Mouse (Mus musculus) induced T-regulatory cell, adult 2 months (primary cell): Measurements from ENCODE around the gene Xrcc1.

Experiments
- DNase-seq: peaks from one replicate; pipeline ENCODE4 v3.0.0-alpha.2; 2012; ENCODE audit warnings: low read depth

Xrcc1 gene

GRCm38 (mm10) chr7:24605561-24605960 lies 59.5 kb downstream of the Xrcc1 start:
- no peak for DNase-seq

GRCm38 (mm10) chr7:24606046-24606445 lies 60.0 kb downstream of the Xrcc1 start:
- no peak for DNase-seq

GRCm38 (mm10) chr7:24608017-24608416 lies 61.9 kb downstream of the Xrcc1 start:
- peak; percentile 91 for DNase-seq

- DNase-seq = peak; percentile 66
Measured at GRCm38 (mm10) chr7:24608561-24608960, 62.5 kb downstream of the Xrcc1 start.

GRCm38 (mm10) chr7:24610144-24610878 lies 64.2 kb downstream of the Xrcc1 start, which contains the start of gene Phldb3:
Phldb3 (plus strand) TSS chr7:24610763.
- peak; percentile 76 for DNase-seq

- peak; percentile 98 for DNase-seq
Measured at GRCm38 (mm10) chr7:24610879-24611494, 64.9 kb downstream of the Xrcc1 start.

GRCm38 (mm10) chr7:24611709-24612108 lies 65.6 kb downstream of the Xrcc1 start:
- DNase-seq = no peak

- no peak for DNase-seq
Measured at GRCm38 (mm10) chr7:24612308-24612910, 66.3 kb downstream of the Xrcc1 start.

GRCm38 (mm10) chr7:24614816-24615215 lies 68.7 kb downstream of the Xrcc1 start:
- no peak for DNase-seq

- peak; percentile 65 for DNase-seq
Measured at GRCm38 (mm10) chr7:24617763-24618162, 71.7 kb downstream of the Xrcc1 start.

- DNase-seq = peak; percentile 70
Measured at GRCm38 (mm10) chr7:24618374-24618773, 72.3 kb downstream of the Xrcc1 start.

GRCm38 (mm10) chr7:24619671-24620397 lies 73.7 kb downstream of the Xrcc1 start:
- DNase-seq = no peak

GRCm38 (mm10) chr7:24621193-24621592 lies 75.1 kb downstream of the Xrcc1 start:
- peak; percentile 48 for DNase-seq

- no peak for DNase-seq
Measured at GRCm38 (mm10) chr7:24622967-24623366, 76.9 kb downstream of the Xrcc1 start.
